Mouse (Mus musculus): ENCODE data around the gene Olfr641. TPM values are rescaled to one million over a fixed set of nuclear protein-coding genes. Genes with fewer than 3 reads are reported as not detected.

Olfr641 gene
- not detected for total RNA-seq (2021)
- long read RNA-seq, experiment 1: 0 reads
- long read RNA-seq, experiment 2: 0 reads

DNA sequence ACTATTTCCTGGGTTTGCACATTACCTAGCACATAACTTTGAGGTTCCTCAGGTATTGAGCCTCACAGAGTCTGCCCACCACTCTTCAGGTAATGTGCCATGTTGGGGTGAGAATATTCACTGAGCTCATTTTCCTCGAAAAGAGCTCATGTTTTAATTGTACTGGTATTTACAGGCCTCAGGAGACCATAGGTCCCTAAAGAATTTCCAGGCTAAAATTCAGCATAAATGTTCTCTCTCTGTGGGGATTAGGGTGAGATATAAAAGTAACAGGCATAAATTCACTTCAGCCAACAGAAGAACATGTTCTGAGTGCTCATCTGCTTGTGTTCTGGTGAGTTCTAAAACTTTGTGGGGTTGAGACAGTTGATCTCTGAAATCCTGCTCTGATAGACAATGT, at the start of gene Olfr641:
Gene Olfr641 (plus strand): TSS at position 301 of the 400 bp plus-strand sequence.
- DNase-seq: no peak

DNA sequence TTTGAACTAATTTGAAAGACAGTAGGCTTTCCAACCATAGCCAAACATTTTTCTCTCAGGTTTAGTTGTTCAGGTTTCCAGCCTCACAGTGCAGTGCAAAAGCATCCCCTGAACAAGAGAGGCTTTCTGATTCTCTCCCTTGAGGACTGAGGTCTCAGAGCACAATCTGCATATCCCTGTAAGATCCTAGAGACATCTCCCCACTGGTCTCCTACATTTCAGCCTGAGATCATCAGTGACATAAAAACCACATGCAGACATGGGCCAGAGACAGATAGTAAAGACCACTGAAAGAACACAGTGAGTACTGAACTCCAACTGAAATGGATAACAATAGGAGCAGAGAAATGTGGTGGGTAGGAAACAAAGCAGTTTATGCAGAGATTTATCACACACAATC, 36.8 kb upstream of the Olfr641 start, which contains the start of gene Olfr638:
Gene Olfr638 (plus strand): TSS at position 301 of the 400 bp plus-strand sequence.
- DNase-seq: no peak

DNA sequence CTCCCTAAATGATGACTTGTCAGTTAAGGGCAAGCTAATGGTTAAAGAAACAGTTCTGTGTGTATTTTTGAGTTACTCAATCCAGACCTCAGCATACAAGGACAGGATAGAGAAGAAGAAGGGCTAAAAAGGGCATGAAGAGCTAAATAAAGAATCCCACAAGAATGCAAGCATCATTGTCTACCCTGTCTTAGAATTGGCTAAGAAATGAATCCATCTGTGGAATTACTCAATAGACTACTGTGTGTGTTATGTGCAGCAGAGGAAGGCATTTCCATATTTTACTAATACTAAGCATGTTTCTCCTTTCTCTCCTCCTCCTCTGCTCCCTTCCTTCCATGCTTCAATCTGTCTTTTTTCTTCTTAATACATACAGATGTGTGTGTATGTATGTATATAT, 36.1 kb upstream of the Olfr641 start:
- no peak for DNase-seq

DNA sequence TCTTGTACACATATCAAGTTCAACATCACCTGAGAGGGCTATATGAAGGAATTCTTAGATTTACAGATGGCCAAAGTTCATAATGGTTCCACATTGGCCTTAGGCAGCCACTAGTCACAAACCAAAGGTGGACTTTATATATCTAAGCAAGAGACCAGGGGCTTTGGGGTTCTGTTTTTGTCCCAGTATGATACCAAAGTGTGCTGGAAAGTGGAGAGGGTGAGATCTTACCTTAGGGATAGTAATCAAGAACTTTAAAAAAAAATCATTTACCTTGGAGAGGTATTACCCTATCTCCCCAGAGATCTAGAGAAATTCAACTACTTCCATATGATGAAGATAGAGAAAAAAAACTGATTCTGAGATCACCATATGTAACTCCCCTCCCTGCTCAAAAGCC, 18.0 kb upstream of the Olfr641 start, which contains the start of gene Olfr639:
Gene Olfr639 (minus strand): TSS at position 101 of the 400 bp plus-strand sequence.
- DNase-seq: no peak

DNA sequence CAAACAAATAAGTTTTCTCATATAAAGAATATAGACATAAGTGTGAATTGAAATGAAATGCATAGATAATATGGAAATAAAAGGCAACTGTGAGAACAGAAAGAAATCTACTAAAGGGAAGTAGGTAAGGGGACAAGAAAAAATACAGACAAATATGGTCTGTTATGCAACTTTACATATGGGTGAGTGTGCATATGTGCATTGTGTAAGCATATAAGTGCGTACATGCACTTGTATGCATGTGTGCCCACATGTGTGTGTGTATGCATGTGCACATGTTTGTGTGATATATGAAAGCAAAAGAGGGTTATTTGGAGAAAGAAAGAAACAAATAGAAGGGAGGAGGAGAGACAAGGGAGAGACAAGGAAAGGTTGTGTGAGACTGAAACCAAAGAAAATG, 16.3 kb upstream of the Olfr641 start:
- DNase-seq: no peak

DNA sequence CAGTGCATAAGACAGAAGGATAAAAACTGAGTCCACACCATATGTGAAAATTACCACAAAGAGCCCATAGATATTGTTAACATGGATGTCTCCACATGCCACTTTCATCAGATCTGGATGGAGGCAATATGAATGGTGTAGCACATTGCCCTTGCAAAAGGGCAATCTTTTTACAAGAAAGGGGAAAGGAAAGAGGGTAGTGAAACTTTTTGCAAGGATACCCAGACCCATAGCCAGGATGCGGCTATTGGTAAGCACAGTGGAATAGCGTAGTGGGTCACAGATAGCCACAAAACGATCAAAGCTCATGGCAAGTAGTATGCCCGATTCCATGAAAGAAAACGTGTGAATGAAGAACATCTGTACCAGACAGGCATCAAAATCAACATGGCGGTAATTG, 13.6 kb upstream of the Olfr641 start:
- no peak for DNase-seq

DNA sequence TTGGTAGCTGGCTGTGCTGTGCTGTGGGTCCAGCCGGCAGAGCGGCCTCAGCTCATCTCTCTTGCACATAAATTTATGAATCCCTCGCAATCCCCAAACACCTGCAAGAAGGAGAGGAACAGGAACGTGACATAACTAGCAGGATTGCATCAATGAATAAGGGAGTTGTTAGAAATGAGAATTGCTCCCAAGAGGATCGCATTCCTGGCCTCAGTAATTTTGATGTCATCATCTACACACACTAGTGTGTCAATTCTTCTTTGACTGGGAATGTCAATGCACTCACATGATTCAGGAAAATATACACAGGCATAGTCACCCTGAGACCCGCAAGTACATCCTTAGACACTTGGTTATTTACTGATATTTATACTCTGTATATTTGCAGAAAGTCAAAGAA, 9.8 kb upstream of the Olfr641 start, which contains the start of gene Olfr640:
Gene Olfr640 (minus strand): TSS at position 101 of the 400 bp plus-strand sequence.
- no peak for DNase-seq

DNA sequence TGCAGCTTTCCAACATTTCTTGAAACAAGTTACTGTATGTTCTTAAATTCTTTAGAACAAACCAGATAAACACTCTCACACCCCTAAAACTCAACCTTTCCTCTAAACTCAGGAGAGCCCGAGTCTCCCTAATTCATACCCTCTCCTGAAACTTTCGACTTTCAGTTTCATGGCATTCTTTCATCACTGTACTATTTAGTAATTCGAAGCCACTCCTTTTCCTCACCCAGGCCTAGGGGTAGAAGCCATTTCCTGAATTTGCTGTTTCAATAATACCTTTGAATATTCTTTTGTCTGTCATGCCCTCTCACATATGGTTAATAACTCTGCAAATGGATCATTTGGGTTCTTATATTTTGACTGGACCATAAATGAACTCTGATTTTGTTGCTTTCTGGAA, 8.3 kb upstream of the Olfr641 start:
- DNase-seq: no peak

DNA sequence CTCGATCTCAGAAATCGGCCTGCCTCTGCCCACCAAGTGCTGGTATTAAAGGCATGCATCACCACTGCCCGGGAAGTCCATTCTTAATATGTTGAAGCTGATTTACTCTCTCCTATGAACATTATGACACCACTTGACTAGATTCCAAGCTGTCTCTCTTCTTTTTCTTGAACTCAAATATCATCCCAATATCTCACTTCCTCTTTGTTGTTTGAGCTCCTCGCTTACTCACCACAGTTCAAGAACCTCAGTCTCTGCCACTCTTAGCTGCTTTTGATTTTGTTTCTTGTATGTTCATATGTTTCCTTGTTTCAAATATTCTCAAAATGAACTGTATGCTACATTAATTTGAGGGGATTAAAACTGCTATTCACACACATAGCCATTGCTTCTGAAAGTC, 15.5 kb downstream of the Olfr641 start:
- no peak for DNase-seq

DNA sequence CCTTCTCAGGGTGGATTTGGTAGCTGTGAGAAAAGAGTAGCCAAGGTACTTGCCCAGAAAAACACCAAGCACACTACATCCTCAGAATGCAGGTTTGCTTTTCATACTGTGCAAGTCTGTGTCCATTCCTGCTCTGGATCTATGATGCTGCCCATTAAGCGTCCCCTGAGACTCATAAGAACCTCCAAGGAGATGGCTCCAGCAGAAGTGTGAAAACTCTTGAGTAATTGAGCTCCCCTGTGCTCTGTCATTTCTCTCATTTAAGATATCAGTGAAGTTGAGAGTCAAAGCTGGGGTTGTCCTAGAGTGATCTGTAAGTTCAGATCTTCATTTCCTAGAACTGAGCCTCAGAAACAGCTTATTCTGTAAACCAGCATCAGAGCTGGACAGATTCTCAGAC, 17.3 kb downstream of the Olfr641 start, which contains the start of gene Olfr642:
Gene Olfr642 (minus strand): TSS at position 101 of the 400 bp plus-strand sequence.
- no peak for DNase-seq

DNA sequence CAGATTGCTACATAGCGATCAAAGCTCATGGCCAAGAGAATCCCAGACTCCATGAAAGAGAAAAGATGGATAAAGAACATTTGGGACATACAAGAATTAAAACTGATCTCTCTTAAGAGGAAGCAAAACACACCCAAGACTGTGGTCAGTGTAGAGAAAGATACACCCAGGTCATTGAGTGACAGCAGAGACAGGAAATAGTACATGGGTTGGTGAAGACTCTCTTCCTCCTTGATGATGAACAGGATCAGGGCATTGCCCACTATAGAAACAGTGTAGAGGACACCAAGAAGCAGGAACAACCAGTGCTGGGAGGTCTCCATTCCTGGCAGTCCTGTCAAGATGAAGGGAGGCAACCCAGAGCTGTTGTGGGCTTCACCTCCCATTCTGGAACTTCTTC, 24.0 kb downstream of the Olfr641 start:
- DNase-seq: no peak

DNA sequence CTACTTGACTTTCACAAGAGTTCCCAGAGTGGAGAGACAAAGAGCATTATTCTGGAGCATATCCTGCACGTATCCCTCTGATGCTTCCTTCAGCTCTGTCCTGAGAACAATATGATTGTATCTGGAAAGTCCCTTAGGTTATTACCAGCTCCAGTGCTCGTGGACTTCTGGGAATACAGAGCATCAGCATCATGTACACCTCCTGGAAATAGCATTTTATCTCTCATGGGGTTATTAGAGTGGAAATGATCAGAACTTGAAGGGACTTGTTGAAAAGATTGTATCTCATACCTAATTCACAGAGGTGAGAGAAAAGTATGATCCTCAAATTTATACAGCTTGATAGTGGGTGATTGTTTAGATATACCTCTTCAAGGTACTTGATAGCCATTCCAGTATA, 26.1 kb downstream of the Olfr641 start, which contains the start of gene 4930516K23Rik:
Gene 4930516K23Rik (minus strand): TSS at position 101 of the 400 bp plus-strand sequence.
- DNase-seq: no peak

DNA sequence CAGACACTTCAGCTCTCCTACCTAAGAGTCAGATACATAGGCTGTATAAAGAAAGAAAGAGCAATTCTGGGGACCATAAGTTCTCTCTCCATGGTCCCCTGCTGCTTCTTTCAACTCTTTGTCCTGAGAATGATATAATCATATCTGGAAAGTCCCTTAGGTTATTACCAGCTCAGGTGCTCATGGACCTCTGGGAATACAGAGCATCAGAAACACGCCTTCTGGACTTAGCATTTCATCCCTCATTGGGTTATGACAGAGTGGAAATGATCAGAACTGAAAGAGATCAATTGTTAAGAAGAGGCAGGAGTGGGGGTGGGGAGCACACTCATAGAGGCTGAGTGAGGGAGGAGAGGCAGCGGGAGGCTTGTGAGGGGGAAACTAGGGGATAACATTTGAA, 36.5 kb downstream of the Olfr641 start, which contains the start of gene Olfr644:
Gene Olfr644 (minus strand): TSS at position 101 of the 400 bp plus-strand sequence.
- DNase-seq: no peak

DNA sequence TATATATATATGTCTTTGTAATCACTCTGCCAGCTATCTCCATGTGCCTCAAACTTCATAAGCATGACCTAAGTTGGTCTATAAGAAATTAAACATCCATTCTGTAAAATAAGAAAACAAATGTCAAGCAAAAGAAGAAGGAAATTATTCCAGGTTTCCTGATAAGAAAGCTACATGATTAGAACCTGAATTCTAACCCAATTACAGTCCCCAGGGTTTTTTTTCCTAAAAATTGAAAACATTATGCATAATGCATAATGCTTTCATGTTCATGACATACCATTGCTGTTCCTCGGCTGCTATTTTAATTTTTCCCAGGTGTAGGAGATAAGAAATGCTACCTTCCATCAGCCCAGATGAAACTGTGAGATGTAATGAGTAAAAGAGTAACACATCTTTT, 50.1 kb downstream of the Olfr641 start, which contains the start of gene Olfr645:
Gene Olfr645 (minus strand): TSS at position 101 of the 400 bp plus-strand sequence.
- DNase-seq: no peak

Other genes starting within 250 kb of the Olfr641 start
- gene Olfr67, start 243.6 kb upstream of the Olfr641 start, total RNA-seq (2021): not detected
- 100 to 1,000 TPM in 1 of 2 experiments, 10 to 100 TPM in 1; 60.5 to 281 TPM for gene Hbb-bt, start 221.4 kb upstream of the Olfr641 start, total RNA-seq (2021)
- gene Hbb-bs, start 207.3 kb upstream of the Olfr641 start, total RNA-seq (2021): 1,000 to 10,000 TPM in 1 of 2 experiments, 100 to 1,000 TPM in 1; 504 to 2,205 TPM
- not detected for gene Hbb-bh2, start 194.9 kb upstream of the Olfr641 start, total RNA-seq (2021)
- gene Hbb-bh1, start 192.3 kb upstream of the Olfr641 start, total RNA-seq (2021): not detected
- gene Hbb-y, start 182.2 kb upstream of the Olfr641 start, total RNA-seq (2021): not detected
- gene Olfr66, start 149.2 kb upstream of the Olfr641 start, total RNA-seq (2021): not detected
- gene Olfr64, start 141.0 kb upstream of the Olfr641 start, total RNA-seq (2021): not detected
- gene Olfr65, start 132.0 kb upstream of the Olfr641 start, total RNA-seq (2021): not detected
- not detected for gene Olfr631, start 106.6 kb upstream of the Olfr641 start, total RNA-seq (2021)
- gene Olfr632, start 101.1 kb upstream of the Olfr641 start, total RNA-seq (2021): not detected
- not detected for gene Olfr633, start 91.0 kb upstream of the Olfr641 start, total RNA-seq (2021)
- gene Olfr635, start 64.3 kb upstream of the Olfr641 start, total RNA-seq (2021): not detected
- gene Olfr638, start 36.7 kb upstream of the Olfr641 start, total RNA-seq (2021): not detected
- not detected for gene Olfr639, start 18.1 kb upstream of the Olfr641 start, total RNA-seq (2021)
- gene Olfr640, start 9.9 kb upstream of the Olfr641 start, total RNA-seq (2021): not detected
- gene Olfr642, start 17.2 kb downstream of the Olfr641 start, total RNA-seq (2021): not detected
- not detected for gene 4930516K23Rik, start 26.0 kb downstream of the Olfr641 start, total RNA-seq (2021)
- not detected for gene Olfr644, start 36.4 kb downstream of the Olfr641 start, total RNA-seq (2021)
- not detected for gene Olfr645, start 50.0 kb downstream of the Olfr641 start, total RNA-seq (2021)
- gene Olfr646, start 69.4 kb downstream of the Olfr641 start, total RNA-seq (2021): not detected
- gene Ubqln5, start 94.4 kb downstream of the Olfr641 start, total RNA-seq (2021): not detected
- gene Olfr643, start 102.0 kb downstream of the Olfr641 start, total RNA-seq (2021): not detected
- gene Ubqln3, start 107.8 kb downstream of the Olfr641 start, total RNA-seq (2021): not detected
- not detected for gene Ubqlnl, start 115.1 kb downstream of the Olfr641 start, total RNA-seq (2021)
- gene Olfm5, start 129.4 kb downstream of the Olfr641 start, total RNA-seq (2021): not detected
- gene Olfr648, start 147.9 kb downstream of the Olfr641 start, total RNA-seq (2021): not detected
- not detected for gene Olfr649, start 160.5 kb downstream of the Olfr641 start, total RNA-seq (2021)
- gene Trim6, start 183.3 kb downstream of the Olfr641 start, total RNA-seq (2021): under 1 TPM in 1 of 2 experiments, not detected in 1; 0.11 TPM
- gene Trim34a, start 209.0 kb downstream of the Olfr641 start, total RNA-seq (2021): 1 to 10 TPM; 1.0 to 1.6 TPM

Data from gastrocnemius, postnatal 25 days (tissue).